Mouse (Mus musculus): Measurements from ENCODE around the gene Nacc2.

DNA sequence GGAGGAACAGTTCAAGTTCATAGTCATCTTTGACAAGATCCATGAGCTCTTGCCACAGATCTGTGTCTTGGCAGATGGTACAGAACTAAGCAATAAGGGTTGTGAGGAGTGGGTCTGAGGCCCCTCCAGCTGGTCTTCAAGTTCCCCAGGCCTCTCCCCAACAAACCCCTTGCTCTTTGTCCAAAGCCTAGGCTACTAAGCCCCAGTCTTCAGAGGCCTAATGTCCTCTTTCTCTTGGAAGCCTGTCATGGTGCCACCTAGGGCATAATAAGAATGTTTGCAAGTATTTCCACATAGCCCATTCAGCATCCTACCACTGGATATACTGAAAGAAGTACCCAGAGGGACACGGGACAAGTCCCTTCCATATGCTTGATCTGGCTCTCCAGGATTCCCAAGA is 100.4 kb downstream of the Nacc2 start:
- TF ChIP-seq CTCF (IDR thresholded peaks at IDR 0.05) = no peak
- no peak for TF ChIP-seq EP300 (IDR thresholded peaks at IDR 0.05; ENCODE audit: insufficient read depth, low read depth, low read length)
- TF ChIP-seq POLR2A (IDR thresholded peaks at IDR 0.05; ENCODE audit: insufficient read depth, low read depth, low read length) = no peak
